Comparison of ENCODE assay signal across 7 mouse cellular contexts in genomic region chr10:81563481-81563880, GRCm38 (mm10). TPM values are rescaled to one million over a fixed set of nuclear protein-coding genes. Genes with fewer than 3 reads are reported as not detected.
DNase-seq lines count a peak whose midpoint lies in the region; ATAC-seq lines count a peak whose summit lies in the region.

No protein-coding gene starts in this region.

- peaks cover 34% of the 10 kb centered on the region for H3K36me3 ChIP-seq in lung, embryonic 15.5 days
- peaks cover 60% of the 10 kb centered on the region for H3K36me3 ChIP-seq in embryonic facial prominence, embryonic 10.5 days (replicated peaks)
- H3K36me3 ChIP-seq in hindbrain, embryonic 15.5 days = peaks cover 11% of the 10 kb centered on the region
- H3K36me3 ChIP-seq in neural tube, embryonic 15.5 days = peaks cover 35% of the 10 kb centered on the region

- H3K9me3 ChIP-seq in lung, embryonic 15.5 days = no peaks in the 10 kb centered on the region
- H3K9me3 ChIP-seq in embryonic facial prominence, embryonic 10.5 days = no peaks in the 10 kb centered on the region
- H3K9me3 ChIP-seq in hindbrain, embryonic 15.5 days = no peaks in the 10 kb centered on the region
- no peaks in the 10 kb centered on the region for H3K9me3 ChIP-seq in neural tube, embryonic 15.5 days (replicated peaks)

- ATAC-seq in lung, embryonic 15.5 days (ENCODE audit: borderline replicate concordance, extremely low read depth, low FRiP score, low TSS enrichment) = no peak
- ATAC-seq in hindbrain, embryonic 15.5 days (ENCODE audit: low FRiP score, low read depth) = no peak
- no peak for ATAC-seq in neural tube, embryonic 15.5 days (ENCODE audit: low FRiP score)

- peak overlapping the region; percentile 54 for H3K4me2 ChIP-seq in lung, embryonic 15.5 days
- 0 out of 2 replicates have a peak overlapping the region, but pooled peaks have one; percentile 43 for H3K4me2 ChIP-seq in hindbrain, embryonic 15.5 days
- peak overlapping the region; percentile 48 for H3K4me2 ChIP-seq in neural tube, embryonic 15.5 days

- no peak overlapping the region for H3K4me3 ChIP-seq in lung, embryonic 15.5 days
- H3K4me3 ChIP-seq in embryonic facial prominence, embryonic 10.5 days = peak overlapping the region; percentile 56
- H3K4me3 ChIP-seq in hindbrain, embryonic 15.5 days = no peak overlapping the region
- no peak overlapping the region for H3K4me3 ChIP-seq in neural tube, embryonic 15.5 days (replicated peaks)

- no peak for DNase-seq in lung, postnatal 14 days
- DNase-seq in embryonic facial prominence, embryonic 10.5 days (ENCODE audit: low spot score) = peak; percentile 45
- DNase-seq in layer of hippocampus, adult 9-11 months = no peak
- DNase-seq in urinary bladder, postnatal 14 days (ENCODE audit: low spot score) = no peak

- peaks cover 63% of the 10 kb centered on the region for H3K4me1 ChIP-seq in lung, embryonic 15.5 days
- H3K4me1 ChIP-seq in embryonic facial prominence, embryonic 10.5 days = peaks cover 92% of the 10 kb centered on the region
- H3K4me1 ChIP-seq in hindbrain, embryonic 15.5 days (replicated peaks) = peaks cover 55% of the 10 kb centered on the region
- peaks cover 58% of the 10 kb centered on the region for H3K4me1 ChIP-seq in neural tube, embryonic 15.5 days

- WGBS in lung, embryonic 15.5 days = 43% methylated on average over 6 of the region's 6 CpGs
- WGBS in embryonic facial prominence, embryonic 10.5 days = 33% methylated on average over 6 of the region's 6 CpGs
- WGBS in hindbrain, embryonic 15.5 days = 54% methylated on average over 6 of the region's 6 CpGs
- 43% methylated on average over 6 of the region's 6 CpGs for WGBS in neural tube, embryonic 15.5 days

- no peaks in the 10 kb centered on the region for H3K27me3 ChIP-seq in lung, embryonic 15.5 days
- peaks cover 71% of the 10 kb centered on the region for H3K27me3 ChIP-seq in embryonic facial prominence, embryonic 10.5 days (replicated peaks; ENCODE audit: low read depth, poor library complexity, severe bottlenecking)
- peaks cover 20% of the 10 kb centered on the region for H3K27me3 ChIP-seq in hindbrain, embryonic 15.5 days
- H3K27me3 ChIP-seq in neural tube, embryonic 15.5 days (replicated peaks) = peaks cover 15% of the 10 kb centered on the region

- H3K27ac ChIP-seq in lung, embryonic 15.5 days = peak overlapping the region; percentile 74; the same call in 1 of the 2 replicates
- H3K27ac ChIP-seq in embryonic facial prominence, embryonic 10.5 days (replicated peaks) = peak overlapping the region; percentile 82; the same call in 1 of the 2 replicates
- H3K27ac ChIP-seq in hindbrain, embryonic 15.5 days (replicated peaks) = no peak overlapping the region
- H3K27ac ChIP-seq in neural tube, embryonic 15.5 days (replicated peaks) = no peak overlapping the region

- H3K9ac ChIP-seq in lung, embryonic 15.5 days = peak overlapping the region; percentile 0; the same call in 1 of the 2 replicates
- H3K9ac ChIP-seq in hindbrain, embryonic 15.5 days = no peak overlapping the region
- H3K9ac ChIP-seq in neural tube, embryonic 15.5 days (replicated peaks) = 0 out of 2 replicates have a peak overlapping the region, but pooled peaks have one; percentile 20

RNA-seq across cellular contexts. Expression of gene Aes, which starts 4.2 kb away (rescaled TPM):
- 662 and 670 TPM in 2 replicates for polyA plus RNA-seq in lung, embryonic 15.5 days (2015; fragmentation: Nextera tagmentation; extraction: Ambion mirVana)
- 266 and 347 TPM in 2 replicates for polyA plus RNA-seq in embryonic facial prominence, embryonic 10.5 days (2016; fragmentation: Nextera tagmentation; extraction: Ambion mirVana)
- 820 and 884 TPM in 2 replicates for polyA plus RNA-seq in hindbrain, embryonic 15.5 days (2015; fragmentation: Nextera tagmentation; extraction: Ambion mirVana)
- 771 and 825 TPM in 2 replicates for polyA plus RNA-seq in neural tube, embryonic 15.5 days (2015; fragmentation: Nextera tagmentation; extraction: Ambion mirVana)

RNA-seq across cellular contexts. Expression of gene Tle2, which starts 10.9 kb away (rescaled TPM):
- 39.3 and 49.7 TPM in 2 replicates for polyA plus RNA-seq in lung, embryonic 15.5 days (2015; fragmentation: Nextera tagmentation; extraction: Ambion mirVana)
- 14.0 and 17.1 TPM in 2 replicates for polyA plus RNA-seq in embryonic facial prominence, embryonic 10.5 days (2016; fragmentation: Nextera tagmentation; extraction: Ambion mirVana)
- 46.6 and 46.9 TPM in 2 replicates for polyA plus RNA-seq in hindbrain, embryonic 15.5 days (2015; fragmentation: Nextera tagmentation; extraction: Ambion mirVana)
- 41.8 and 49.9 TPM in 2 replicates for polyA plus RNA-seq in neural tube, embryonic 15.5 days (2015; fragmentation: Nextera tagmentation; extraction: Ambion mirVana)

RNA-seq across cellular contexts. Expression of gene Gna11, which starts 18.5 kb away (rescaled TPM):
- 72.7 and 74.2 TPM in 2 replicates for polyA plus RNA-seq in lung, embryonic 15.5 days (2015; fragmentation: Nextera tagmentation; extraction: Ambion mirVana)
- polyA plus RNA-seq in embryonic facial prominence, embryonic 10.5 days (2016; fragmentation: Nextera tagmentation; extraction: Ambion mirVana) = 79.0 and 80.4 TPM in 2 replicates
- 94.3 and 109 TPM in 2 replicates for polyA plus RNA-seq in hindbrain, embryonic 15.5 days (2015; fragmentation: Nextera tagmentation; extraction: Ambion mirVana)
- polyA plus RNA-seq in neural tube, embryonic 15.5 days (2015; fragmentation: Nextera tagmentation; extraction: Ambion mirVana) = 91.1 and 102 TPM in 2 replicates

RNA-seq across cellular contexts. Expression of gene Tle6, which starts 37.4 kb away (rescaled TPM):
- 28.1 and 29.3 TPM in 2 replicates for polyA plus RNA-seq in lung, embryonic 15.5 days (2015; fragmentation: Nextera tagmentation; extraction: Ambion mirVana)
- 7.1 and 8.2 TPM in 2 replicates for polyA plus RNA-seq in embryonic facial prominence, embryonic 10.5 days (2016; fragmentation: Nextera tagmentation; extraction: Ambion mirVana)
- 8.7 and 9.8 TPM in 2 replicates for polyA plus RNA-seq in hindbrain, embryonic 15.5 days (2015; fragmentation: Nextera tagmentation; extraction: Ambion mirVana)
- 5.7 and 7.3 TPM in 2 replicates for polyA plus RNA-seq in neural tube, embryonic 15.5 days (2015; fragmentation: Nextera tagmentation; extraction: Ambion mirVana)

RNA-seq across cellular contexts. Expression of gene Gna15, which starts 39.5 kb away (rescaled TPM):
- 1.7 and 1.8 TPM in 2 replicates for polyA plus RNA-seq in lung, embryonic 15.5 days (2015; fragmentation: Nextera tagmentation; extraction: Ambion mirVana)
- 1.2 and 1.3 TPM in 2 replicates for polyA plus RNA-seq in embryonic facial prominence, embryonic 10.5 days (2016; fragmentation: Nextera tagmentation; extraction: Ambion mirVana)
- 1.1 and 1.2 TPM in 2 replicates for polyA plus RNA-seq in hindbrain, embryonic 15.5 days (2015; fragmentation: Nextera tagmentation; extraction: Ambion mirVana)
- 1.7 and 2.6 TPM in 2 replicates for polyA plus RNA-seq in neural tube, embryonic 15.5 days (2015; fragmentation: Nextera tagmentation; extraction: Ambion mirVana)

Comparison
In these comparisons a context has a peak if more than half of its experiments do, and no peak if none do; other contexts are left out.
1. H3K27ac ChIP-seq: peak in lung, embryonic 15.5 days (single experiment) and embryonic facial prominence, embryonic 10.5 days (single experiment); none in hindbrain, embryonic 15.5 days (single experiment) and neural tube, embryonic 15.5 days (single experiment).
2. Peak in every context shown above with its lines, with median percentiles within 50 percentile points of each other: H3K4me2 ChIP-seq.